In genomic region chr8:20408441-20409030, GRCm38 (mm10) we compare ENCODE assay signal across 13 mouse cellular contexts. TPM values are rescaled to one million over a fixed set of nuclear protein-coding genes. Genes with fewer than 3 reads are reported as not detected.
DNase-seq lines count a peak whose midpoint lies in the region; ATAC-seq and TF ChIP-seq lines count a peak whose summit lies in the region.
"Not testable (repeated sequence)": the region's sequence is repeated elsewhere in the genome, so short reads cannot be mapped to it uniquely, and the experiment has no call there.
"Had no signal": no experiment of that assay in that cellular context is flagged by ENCODE, and none has a peak within 500 bp of the region (broad histone marks: within the 10 kb centered on the region; RNA-seq: fewer than 3 reads in every experiment).

No protein-coding gene starts in this region.

- not testable (repeated sequence) for H3K27ac ChIP-seq in forebrain, embryonic 11.5 days (ENCODE audit: low read depth, low read length); liver, postnatal 0 days (ENCODE audit: low read depth)

- not testable (repeated sequence) for H3K36me3 ChIP-seq in forebrain, embryonic 11.5 days (ENCODE audit: control insufficient read depth, insufficient read depth, low read length); liver, postnatal 0 days (replicated peaks; ENCODE audit: insufficient read depth, low read length)

- not testable (repeated sequence) for H3K9me3 ChIP-seq in forebrain, embryonic 11.5 days (ENCODE audit: control insufficient read depth, low read length); liver, postnatal 0 days (ENCODE audit: low read length)

- not testable (repeated sequence) for ATAC-seq in forebrain, embryonic 11.5 days (replicated peaks; ENCODE audit: low FRiP score); liver, postnatal 0 days

- DNase-seq in B cell, adult 2 months, result peak; percentile 12 to 29
- DNase-seq in adrenal gland, postnatal 14 days, result peak; percentile 42
- peak; percentile 20 for DNase-seq in forebrain, embryonic 11.5 days (ENCODE audit: low spot score)
- DNase-seq in heart, postnatal 4 days, result peak; percentile 27
- DNase-seq in kidney, postnatal 4 days, result peak; percentile 15 to 16
- peak; percentile 13 for DNase-seq in liver, postnatal 0 days
- DNase-seq in ovary, postnatal 36 days (ENCODE audit: low spot score), result peak; percentile 15
- peak; percentile 31 to 50 for DNase-seq in thymus, postnatal 10 days (ENCODE audit: low spot score in 2 of 2)

- H3K9ac ChIP-seq in forebrain, embryonic 11.5 days (ENCODE audit: low read length); liver, postnatal 0 days (replicated peaks): not testable (repeated sequence)

- not testable (repeated sequence) for H3K4me2 ChIP-seq in forebrain, embryonic 11.5 days (ENCODE audit: low read depth, low read length, severe bottlenecking); liver, postnatal 0 days (ENCODE audit: low read depth, low read length)

- H3K4me3 ChIP-seq in forebrain, embryonic 11.5 days (ENCODE audit: low read depth, low read length); liver, postnatal 0 days (ENCODE audit: low read depth, low read length): not testable (repeated sequence)

- WGBS in forebrain, embryonic 11.5 days, result 96% methylated on average over 7 of the region's 8 CpGs
- WGBS in liver, postnatal 0 days (ENCODE audit: insufficient replicate concordance), result 85% methylated on average over 6 of the region's 8 CpGs

- not testable (repeated sequence) for H3K27me3 ChIP-seq in forebrain, embryonic 11.5 days (ENCODE audit: control insufficient read depth, insufficient read depth, low read length); liver, postnatal 0 days (ENCODE audit: insufficient read depth, low read length)

- H3K4me1 ChIP-seq in forebrain, embryonic 11.5 days (replicated peaks; ENCODE audit: control insufficient read depth, insufficient read depth, low read length); liver, postnatal 0 days (ENCODE audit: insufficient read depth): not testable (repeated sequence)

- TF ChIP-seq EP300 in liver, postnatal 0 days (IDR thresholded peaks at IDR 0.05; ENCODE audit: low read depth), result not testable (repeated sequence)

- TF ChIP-seq CTCF in liver, postnatal 0 days (IDR thresholded peaks at IDR 0.05; ENCODE audit: low read depth), result not testable (repeated sequence)

RNA-seq across cellular contexts. Expression of gene Gm15319, which starts 45.5 kb away (rescaled TPM):
- 0.26 TPM in 1 of 2 replicates, not detected in the other for total RNA-seq in adrenal gland, postnatal 14 days (2021)
- 0.17 TPM in 1 of 2 replicates, not detected in the other for polyA plus RNA-seq in forebrain, embryonic 11.5 days (2014; fragmentation: Nextera tagmentation; extraction: Ambion mirVana)
- under 1 TPM; 0.21 to 0.43 TPM for total RNA-seq in heart, postnatal 4 days (2021)
- not detected in 2 replicates for polyA plus RNA-seq in liver, postnatal 0 days (2015; fragmentation: Nextera tagmentation; extraction: Ambion mirVana)
- total RNA-seq: megakaryocyte progenitor cell, adult 5-6 weeks had no signal
- polyA plus RNA-seq: C2C12; heart, embryonic 14.5 days; liver, adult 2 months; spleen, adult 2 months had no signal
